22 mouse cellular contexts compared by ENCODE assay signal in genomic region chr13:82719500-82719899, GRCm38 (mm10).
"Had no signal": no experiment of that assay in that cellular context is flagged by ENCODE, and none has a peak within 500 bp of the region (broad histone marks: within the 10 kb centered on the region; RNA-seq: fewer than 3 reads in every experiment).

No protein-coding gene starts in this region.

- ATAC-seq: forebrain, embryonic 13.5 days; forebrain, embryonic 14.5 days; forebrain, embryonic 15.5 days; forebrain, embryonic 16.5 days; forebrain, postnatal 0 days had no signal

- DNase-seq: cerebellum, adult 2 months; cerebellum, adult 8-10 months; cerebellum, adult 9-10 months; cerebellum, adult 9-11 months; cerebellum, postnatal 10 days; cerebellum, postnatal 14 days; cerebellum, postnatal 25 days; cerebellum, postnatal 36 days; embryo, embryonic 11 days; forebrain, postnatal 0 days; gastrocnemius, adult 2 months; gastrocnemius, postnatal 10 days; gastrocnemius, postnatal 14 days; gastrocnemius, postnatal 25 days; gastrocnemius, postnatal 36 days; heart, adult 11 months; heart, adult 18-20 months; heart, adult 2 months had no signal
